Mouse (Mus musculus): ENCODE measurements around the gene Baiap2.

The Baiap2 gene

DNA sequence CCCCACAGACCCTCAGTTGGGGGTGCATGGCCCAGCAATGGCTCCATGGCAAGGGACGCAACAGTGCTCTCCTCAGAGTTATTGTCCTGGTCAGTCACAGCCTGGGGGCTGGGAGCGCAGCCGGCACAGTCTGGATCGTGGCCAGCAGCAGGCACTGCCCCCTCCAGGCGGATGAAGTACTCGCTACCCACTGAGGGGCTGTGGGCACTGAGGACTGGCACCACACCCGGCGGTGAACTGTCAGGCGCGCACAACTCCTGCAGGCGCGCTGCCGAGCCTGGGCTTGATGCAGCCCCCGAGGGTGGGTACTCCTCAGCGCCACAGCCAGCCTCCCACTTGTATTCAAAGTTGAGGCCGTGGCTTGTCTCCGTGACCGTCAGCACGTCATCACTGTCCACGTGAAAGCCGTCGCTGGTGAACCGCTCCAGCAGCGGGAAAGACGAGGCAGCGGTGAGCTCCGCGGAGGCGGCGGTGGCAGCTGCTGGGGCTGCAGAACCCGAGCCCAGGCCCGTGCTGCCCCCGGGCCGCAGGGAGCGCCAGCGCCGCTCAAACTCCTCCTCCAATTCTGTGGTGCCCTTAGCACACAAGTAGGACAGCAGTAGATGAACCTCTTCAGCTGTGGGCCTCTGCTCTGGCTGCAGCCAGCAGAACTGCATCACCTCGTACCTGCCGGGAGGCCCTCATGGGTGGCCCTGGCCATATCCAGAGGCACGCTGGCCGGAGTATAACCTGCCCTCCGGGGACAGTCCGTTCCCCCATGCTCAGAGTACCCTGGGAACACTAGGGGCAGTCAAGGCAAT is 69.4 kb downstream of the Baiap2 start:
- DNase-seq (ENCODE audit: low spot score in 2 of 2): no peak

DNA sequence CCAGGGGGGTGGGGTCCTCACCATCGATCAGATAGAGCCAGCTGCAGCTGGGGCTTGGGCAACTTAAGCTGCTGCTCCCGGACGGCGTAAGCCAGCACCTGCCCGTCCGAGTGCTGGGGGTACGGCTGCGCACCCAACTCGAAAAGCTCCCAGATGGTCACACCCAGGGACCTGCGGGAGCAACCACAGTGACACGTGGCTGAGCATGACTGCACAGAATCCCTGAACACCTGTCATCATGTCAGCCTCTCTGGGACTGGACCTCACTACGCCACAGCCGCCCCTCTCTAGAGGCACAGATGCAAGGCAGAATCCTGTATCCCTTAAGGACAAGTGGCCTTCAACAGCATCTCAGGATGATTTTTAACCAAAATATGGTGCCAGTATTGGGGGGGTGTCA is 70.1 kb downstream of the Baiap2 start:
- DNase-seq (ENCODE audit: low spot score in 2 of 2): no peak

DNA sequence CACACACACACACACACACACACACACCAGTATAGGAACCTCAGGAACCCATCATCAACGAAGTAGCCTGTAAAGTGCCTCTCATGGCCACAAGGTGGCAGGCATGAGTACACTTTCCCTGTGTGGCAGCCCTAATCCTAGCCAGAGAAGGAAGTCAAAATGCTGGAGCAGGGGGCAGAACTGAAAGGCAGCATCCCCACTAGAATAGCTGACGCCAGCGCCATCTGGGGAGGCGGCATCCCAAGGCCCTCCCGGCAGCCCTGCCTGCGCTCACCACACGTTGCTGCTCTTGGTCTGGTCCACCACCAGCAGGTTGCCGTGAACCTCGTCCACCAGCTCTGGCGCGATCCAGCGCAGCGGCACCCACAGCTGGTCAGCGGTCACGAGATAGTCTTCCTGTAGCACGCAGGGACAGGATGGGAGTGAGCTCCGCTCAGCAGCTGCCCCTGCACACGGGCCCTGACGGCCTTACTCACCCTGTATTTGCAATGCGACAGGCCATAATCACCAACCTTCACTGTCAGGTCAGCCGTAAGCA is 70.7 kb downstream of the Baiap2 start:
- peak; percentile 90 to 92 for DNase-seq (ENCODE audit: low spot score in 2 of 2)

DNA sequence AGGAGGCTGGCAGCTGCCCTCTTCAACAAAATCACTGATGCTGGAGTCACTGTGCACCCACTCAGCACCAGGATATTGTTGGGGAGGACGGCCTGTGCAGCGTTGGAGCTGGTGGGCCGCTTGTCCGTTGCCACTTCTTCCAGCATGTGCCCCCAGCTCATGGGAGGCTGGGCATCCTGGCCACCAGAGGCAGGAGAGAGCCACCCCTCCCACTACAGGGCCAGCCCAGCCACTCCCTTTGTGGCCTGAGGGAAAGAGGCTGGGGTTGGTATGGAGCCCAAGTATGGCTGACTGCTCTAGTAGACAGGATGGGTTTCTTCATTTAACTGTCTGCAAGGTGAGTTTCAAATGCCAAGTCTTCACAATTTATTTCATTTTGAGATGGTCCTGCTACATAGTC is 72.2 kb downstream of the Baiap2 start:
- no peak for DNase-seq (ENCODE audit: low spot score in 2 of 2)

DNA sequence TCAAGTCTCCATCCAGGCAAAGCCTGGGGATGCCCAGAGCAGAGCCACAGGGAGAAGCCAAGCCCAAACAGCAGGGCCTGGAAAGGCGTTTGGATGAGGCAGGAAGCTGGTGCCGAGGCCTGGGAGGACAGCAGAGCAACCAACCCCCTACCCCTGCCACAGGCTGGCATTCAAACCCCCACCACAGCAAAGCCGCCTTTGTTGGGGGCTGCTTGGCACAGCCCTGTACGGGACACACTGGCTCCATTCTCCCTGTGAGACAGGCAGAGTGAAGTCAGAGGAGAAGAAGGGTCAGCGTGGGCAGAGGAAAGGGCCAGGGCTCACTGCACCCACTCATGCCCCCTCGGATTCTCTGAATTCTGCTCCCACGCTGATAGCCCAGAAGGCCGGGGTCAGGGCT is 74.4 kb downstream of the Baiap2 start:
- no peak for DNase-seq (ENCODE audit: low spot score in 2 of 2)

DNA sequence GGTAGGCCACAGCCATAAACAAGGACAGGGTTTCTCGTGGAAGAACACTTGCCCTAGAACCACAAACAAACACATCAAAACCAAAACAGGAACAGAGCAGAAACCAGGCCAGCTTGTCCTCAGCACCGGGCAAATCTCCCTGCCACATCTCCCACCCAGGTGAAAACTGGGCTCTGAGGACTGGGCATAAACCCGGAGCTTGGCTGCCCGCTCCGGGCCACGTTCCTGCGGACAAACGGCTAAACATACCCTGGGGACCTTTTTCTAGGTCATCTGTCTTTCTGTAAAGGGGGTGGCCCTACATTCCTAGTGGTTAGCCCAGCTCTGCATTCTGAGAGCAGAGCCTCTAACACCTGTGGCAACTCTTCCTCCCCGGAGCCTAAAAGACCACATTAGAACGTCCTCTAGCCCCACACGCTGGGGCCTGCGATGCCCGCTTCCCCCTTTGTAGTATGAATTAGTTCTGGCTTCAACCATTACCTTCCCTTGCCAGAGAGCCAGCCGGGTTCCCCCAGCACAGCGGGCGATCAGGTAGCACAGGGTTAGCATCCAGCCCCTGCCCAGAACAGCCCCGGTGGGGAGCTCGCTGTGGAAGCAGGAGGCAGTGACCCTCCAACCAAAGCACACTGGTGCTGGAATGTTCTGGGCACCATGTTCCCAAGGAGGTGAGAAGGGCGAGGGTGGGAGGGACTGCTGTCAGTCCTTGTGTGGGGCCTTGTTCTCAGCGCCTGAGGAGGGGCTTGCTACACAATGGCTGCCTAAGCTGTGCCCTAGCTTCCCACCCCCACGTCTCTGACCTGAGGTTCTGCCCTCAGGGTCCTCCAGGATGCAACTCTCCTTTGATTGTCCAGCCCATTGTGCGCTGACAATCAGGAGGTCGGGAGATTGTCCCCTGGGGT is 77.2 kb downstream of the Baiap2 start:
- DNase-seq (ENCODE audit: low spot score in 2 of 2): no peak

DNA sequence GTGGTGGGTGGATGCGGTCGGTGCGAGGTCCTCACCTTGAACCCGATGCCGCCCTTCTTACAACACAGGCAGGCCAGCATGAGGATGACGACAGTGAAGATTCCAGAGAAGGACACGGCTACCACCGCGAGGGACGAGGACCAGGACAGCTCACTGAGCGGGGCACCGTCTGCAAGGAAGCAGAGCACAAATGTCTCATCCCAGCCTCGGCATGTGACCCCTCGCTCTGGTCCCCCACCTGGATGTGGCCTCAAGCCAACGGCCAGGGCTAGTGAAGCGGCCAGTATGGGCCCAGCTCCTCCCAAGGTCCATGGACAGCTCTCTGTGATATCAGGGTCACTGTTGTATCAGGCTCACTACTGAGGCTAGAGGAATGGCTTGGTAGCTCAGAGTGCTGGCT is 78.8 kb downstream of the Baiap2 start:
- no peak for DNase-seq (ENCODE audit: low spot score in 2 of 2)

DNA sequence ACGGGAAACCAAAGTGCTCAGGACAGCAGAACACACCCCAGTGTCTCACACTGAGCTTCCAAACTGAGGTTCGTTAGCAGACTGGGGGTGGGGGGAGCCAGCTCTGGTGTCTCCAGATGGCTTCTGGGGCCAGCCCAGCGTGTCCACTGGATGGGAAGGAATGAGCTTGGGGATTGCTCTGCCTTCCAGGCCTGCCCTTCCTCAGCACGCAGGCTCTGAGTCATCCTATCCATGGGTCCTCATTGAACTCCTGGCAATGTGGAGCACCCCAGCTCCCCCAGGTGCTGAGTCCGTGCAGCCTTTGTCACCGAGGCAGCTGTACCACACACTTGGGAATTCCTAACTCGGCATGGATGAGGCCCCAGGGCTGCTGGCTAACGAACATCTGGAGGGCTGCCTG is 79.7 kb downstream of the Baiap2 start:
- no peak for DNase-seq (ENCODE audit: low spot score in 2 of 2)

DNA sequence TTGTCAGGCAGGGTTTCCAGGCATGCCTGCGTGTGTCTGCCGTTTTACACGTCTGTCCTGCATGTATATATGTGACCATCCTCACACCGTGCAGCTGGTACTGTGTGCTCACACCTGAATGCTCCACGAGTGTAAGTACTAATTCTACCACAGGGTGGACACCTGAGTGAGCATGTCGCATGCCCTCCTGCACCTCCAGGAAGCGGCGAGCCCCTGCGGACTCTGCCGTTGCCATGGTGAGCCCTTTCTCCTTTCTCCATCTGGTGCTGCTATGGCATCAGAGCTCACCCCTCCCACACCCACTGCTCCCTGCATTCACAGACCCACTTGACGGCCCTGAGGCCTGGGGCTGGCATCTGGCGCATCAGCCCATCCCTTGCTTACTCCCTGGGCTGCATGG is 80.3 kb downstream of the Baiap2 start:
- DNase-seq (ENCODE audit: low spot score in 2 of 2): no peak

DNA sequence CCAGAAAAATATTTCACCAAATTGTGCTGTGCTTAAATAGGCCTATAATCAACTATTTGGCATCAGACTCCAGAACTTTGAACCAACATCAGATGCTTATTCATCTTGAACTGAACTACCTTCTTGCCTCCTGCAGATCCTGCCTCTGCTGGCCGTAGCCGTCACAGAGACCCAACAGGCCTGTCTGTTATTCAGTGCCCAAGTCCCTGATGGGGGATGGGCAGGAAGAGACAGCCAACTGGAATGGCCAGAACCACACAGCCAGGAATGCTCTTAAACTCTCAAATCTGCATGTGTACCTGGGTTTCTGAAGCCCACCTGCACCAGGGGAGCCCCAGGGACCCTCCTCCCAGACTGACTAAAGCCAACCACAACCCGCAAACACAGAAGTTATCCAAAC is 84.4 kb downstream of the Baiap2 start:
- no peak for DNase-seq (ENCODE audit: low spot score in 2 of 2)

DNA sequence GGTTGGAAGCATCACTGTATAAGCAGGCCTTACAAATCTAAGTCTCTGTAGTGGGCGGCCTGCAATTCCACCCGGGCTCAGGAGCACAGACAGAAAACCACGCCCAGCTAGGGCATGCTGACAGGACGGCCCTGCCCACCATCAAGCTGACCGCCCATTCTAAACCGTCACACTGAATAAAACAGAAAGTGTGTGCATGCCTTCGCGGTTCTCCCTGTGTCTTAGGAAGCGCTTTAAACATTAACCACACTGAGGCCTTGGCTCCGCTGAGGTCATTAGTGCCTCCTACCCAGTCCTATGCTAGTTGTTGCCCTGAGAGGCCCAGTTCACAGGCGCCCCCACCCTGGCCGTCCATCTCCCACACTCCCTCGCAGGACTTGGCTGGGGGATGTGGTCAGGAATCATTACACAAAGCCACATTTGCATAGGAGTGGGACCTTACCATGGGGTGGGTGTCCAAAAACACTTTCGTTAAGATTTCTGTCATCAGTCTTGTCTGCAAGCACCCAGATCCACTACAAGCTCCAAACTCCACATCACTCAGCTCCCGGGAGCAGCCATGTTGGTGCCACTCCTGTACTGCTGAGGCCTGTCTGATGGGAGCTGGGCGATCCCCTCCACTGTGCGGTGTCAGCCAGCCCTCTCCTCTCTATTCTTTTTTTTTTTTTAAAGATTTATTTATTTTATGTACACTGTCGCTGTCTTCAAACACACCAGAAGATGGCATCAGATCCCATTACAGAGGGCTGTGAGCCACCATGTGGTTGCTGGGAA is 85.9 kb downstream of the Baiap2 start:
- no peak for DNase-seq (ENCODE audit: low spot score in 2 of 2)

DNA sequence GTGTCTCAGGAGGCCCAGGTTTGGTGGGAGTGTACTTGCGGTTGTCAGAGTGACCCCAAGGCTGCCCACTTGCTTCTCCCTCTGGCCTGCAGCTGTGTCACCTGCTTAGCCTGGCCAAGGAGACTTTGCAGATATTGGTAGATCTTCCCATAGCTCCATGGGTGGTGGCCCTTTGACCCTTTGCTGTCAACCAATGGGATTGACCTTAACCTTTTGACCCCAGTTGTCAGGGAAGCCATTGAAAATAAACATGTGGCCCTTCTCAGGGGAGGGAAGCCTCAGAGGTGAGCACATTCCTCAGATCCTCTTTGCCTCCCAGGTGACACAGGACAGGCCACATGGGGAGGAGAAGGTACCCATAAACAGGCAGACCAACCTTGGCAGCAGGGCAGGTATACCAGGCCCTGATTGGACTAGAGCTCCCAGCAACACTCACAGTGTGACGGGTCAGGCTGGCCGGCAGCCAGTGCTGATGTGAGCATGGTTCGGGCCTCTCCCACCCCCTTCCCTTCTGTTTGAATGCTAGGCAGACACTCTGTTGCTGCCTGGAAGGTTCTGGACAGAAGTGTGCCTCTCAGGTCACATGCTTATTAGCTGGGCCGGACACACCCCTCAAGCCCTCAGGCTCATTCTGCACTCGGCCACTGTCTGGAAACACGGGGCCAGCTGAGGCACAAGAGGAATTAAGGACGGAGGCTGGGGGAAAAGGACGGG is 87.0 kb downstream of the Baiap2 start:
- DNase-seq (ENCODE audit: low spot score in 2 of 2): no peak

DNA sequence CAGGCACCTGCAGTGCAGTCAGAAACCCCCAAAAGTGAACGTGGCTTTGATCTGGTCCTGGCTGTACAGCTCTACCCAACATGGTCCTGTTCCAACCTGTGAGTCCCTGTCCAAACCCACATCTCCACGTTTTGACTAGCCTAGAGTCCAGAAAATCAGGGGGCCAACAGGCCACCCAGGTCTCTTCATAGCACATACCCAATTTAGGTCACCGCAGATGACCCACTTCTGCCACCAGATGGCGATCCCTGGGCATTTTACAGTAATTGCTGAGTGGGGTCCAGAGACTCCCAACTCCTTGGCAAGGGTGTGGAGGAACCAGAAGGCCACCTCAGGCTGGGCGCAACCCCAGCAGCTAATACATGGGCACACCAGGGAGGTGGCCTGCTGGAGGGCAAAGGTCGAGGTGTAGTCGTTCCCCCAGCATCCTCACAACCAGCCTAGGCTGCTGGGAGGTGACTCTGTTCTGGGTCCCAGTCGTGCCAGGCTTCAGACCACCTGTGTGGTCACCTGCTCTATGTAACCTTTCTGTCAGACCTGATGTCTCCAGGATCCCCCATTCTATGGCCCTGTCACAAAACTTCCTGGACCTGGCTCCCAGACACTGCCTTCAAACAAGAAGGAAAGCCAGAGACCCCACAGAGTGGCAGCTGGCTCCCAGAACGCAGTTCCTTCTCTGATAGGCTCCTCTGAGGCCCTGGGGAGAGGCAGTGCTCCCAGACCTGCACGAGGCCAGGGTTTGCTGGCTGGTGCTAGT is 87.8 kb downstream of the Baiap2 start:
- no peak for DNase-seq (ENCODE audit: low spot score in 2 of 2)

DNA sequence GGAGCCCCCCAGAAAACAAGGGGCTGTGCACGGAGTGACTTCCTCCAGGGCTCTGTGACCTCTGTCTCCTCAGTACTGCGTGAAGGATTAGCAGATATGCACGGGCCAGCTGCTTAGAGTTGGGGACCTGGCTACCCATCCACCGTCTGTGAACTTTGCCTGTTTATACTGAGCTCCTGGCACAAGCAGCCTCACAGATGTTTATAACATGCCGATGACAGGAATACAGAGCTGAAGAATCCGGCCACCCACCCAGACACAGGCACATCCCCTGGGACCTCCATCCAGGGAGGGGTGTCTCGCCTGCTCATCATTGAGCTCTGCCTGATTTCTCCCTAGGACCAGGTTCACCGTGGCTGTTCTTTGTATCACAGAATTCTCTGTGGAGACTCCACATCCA is 89.5 kb downstream of the Baiap2 start:
- DNase-seq (ENCODE audit: low spot score in 2 of 2): no peak

DNA sequence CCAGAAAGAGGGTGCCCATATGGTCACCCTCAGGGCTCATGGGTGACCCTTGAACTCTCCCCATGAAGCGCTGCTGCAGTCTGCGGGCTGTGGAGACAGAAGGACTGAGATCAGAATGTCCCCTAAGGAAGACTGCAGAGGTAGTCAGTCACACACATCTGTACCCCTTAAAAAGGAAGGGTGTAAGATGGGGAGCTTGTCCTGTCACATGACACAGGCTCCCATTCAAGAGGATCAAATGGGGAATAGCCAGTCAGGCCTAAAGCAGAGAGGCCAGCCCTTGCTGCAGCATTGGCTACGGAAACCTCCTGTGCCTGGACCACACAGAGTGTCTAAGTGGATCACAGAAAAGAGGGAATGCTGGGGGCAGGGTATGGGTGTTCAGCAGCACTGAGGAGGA is 90.9 kb downstream of the Baiap2 start:
- DNase-seq (ENCODE audit: low spot score in 2 of 2): no peak

DNA sequence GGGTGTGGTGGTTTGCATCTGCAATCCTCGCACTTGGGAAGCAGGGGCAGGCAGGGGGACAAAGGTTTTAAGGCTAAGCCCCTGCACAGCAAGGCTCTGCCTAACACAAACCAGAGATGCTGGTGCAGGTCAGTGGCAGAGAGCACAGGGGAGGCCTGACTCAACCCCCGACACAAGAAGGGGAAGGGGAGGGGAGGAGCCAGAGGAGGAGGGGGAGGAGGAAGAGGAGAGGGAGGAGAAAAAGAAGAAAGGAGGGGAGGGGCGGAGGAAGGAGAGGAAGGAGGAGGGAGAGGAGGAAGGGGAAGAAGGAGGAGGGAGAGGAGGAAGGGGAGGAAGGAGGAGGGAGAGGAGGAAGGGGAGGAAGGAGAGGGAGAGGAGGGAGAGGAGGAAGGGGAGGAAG is 91.7 kb downstream of the Baiap2 start:
- no peak for DNase-seq (ENCODE audit: low spot score in 2 of 2)

DNA sequence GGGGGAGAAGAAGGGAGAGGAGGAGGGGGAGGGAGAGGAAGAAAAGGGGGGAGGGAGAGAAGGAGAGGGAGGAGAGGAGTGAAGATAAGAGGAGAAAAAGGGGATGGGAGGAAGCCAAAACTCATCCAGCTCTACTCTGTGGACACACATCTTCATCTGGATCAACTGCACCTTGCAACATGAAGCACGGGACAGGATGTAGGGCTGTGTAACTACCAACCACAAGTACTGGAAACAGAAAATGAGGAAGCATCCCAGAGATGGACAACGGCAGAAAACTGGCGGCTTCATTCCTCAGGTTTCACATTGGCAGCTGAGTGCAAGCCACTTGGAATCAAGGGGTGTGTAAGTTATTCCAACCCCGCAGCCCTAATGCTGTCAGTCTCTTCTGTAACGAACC is 92.2 kb downstream of the Baiap2 start:
- no peak for DNase-seq (ENCODE audit: low spot score in 2 of 2)

DNA sequence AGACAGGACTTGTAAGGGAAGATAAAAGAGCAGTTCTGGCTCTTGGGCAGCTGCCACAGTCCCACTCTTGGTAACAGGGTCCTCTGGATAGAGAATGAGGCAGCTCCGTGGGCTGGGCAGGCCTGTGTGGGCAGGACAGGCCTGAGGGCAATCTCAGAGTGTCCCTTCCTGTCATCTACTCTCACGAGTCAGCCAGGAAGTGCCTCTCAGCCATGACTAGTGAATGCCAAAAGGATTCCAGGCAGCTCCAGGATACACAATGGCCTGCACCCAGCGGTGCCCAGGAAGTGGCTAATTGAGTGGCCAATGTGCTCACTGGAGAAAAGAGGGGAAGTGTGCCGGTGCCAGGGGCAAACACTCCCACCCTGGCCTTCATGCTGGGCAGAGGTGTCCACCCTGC is 97.0 kb downstream of the Baiap2 start:
- DNase-seq (ENCODE audit: low spot score in 2 of 2): peak in 1 of 2 experiments; percentile 46

DNA sequence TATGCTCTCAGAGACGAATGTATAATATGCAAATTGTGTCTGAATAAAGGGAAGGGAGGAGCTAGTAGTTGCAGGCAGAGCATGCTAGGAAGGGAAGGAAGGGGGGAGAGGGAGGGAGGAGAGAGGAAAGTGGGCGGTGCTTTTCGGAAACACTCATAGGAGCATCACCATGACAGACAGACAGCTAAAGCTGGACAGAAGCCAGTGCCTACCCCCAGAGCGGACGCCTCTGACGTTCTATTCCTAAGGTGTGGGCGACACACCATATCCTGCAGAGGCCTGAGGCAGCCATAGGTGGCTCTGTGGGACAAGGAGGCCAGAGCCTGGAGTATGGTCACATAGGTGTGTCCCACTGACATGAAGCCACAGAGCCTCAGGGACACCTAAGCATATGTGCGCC is 97.9 kb downstream of the Baiap2 start:
- peak; percentile 74 to 79 for DNase-seq (ENCODE audit: low spot score in 2 of 2)
